Mouse (Mus musculus) heart, postnatal 0 days (tissue): ENCODE measurements around the gene Dnajb8.

Experiments
- CTCF ChIP-seq: IDR thresholded peaks from 2 replicates; pipeline ENCODE4 v1.5.1; 2016; ENCODE audit warnings: antibody characterized with exemption, control low read depth, low read depth
- EP300 ChIP-seq: IDR thresholded peaks from 2 replicates; pipeline ENCODE4 v1.6.1; 2016; ENCODE audit warnings: antibody characterized with exemption, low read depth

GRCm38 (mm10) chr6:88210182-88210581 is 11.9 kb upstream of the Dnajb8 start:
- TF ChIP-seq CTCF (no peak), EP300 (no peak)
